Mouse (Mus musculus): Measurements from ENCODE around the gene Plxnd1. TPM values are rescaled to one million over a fixed set of nuclear protein-coding genes. Genes with fewer than 3 reads are reported as not detected.

The Plxnd1 gene
- total RNA-seq, 2 experiments from 2014 or later, result 65.6 to 80.3 TPM

DNA sequence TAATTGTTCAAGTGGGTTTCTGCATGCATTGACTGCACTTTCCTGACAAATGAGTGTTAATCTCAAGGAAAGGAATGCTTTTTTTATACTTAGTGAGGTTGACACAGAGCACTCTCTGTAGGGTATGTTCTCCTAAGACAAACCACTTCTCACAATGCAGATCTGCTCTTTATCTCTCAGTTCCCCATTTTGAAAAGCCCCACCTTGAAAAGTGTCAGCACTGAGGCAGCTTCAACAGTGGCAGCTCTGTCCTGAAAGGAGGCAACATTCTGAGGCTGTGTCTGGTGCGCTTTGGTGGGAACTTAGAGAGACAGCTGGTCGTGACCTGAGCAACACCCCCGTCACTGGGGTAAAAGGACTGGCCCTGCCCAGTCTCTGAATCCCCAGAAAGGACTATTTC lies 85.8 kb downstream of the Plxnd1 start:
- DNase-seq, result no peak
- intact Hi-C loops (cut with DNase I; ENCODE audit: low total_unique reads), result no loop called here

DNA sequence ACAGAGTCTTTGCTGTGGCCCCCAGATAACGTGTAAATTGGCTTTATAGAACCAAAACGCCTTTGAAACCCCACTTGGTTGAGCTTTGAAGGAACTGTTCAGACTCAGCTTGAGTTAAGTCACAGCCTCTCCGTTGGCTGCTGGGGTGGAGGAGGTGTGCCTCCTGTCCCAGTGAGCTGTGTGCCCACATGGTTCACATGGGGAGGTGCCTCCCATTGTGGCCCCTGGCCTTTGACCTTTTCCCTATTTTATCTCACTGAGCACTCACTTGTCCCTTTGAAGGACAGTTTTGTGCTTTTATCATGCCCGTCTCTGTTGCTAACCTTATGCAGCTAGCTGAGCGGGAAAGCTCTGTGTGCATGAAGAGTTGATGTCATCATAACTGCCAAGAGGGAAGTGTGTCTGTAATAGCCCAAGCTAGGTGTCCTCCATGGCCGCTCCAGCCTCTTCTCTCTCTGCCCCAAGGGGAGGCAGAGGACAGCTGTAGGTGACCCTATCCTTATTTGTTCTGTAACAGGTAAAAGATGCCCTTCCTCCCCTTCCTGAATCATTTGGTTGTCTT lies 86.3 kb downstream of the Plxnd1 start:
- intact Hi-C loops (cut with DNase I; ENCODE audit: low total_unique reads), result no loop called here
- no peak for DNase-seq

DNA sequence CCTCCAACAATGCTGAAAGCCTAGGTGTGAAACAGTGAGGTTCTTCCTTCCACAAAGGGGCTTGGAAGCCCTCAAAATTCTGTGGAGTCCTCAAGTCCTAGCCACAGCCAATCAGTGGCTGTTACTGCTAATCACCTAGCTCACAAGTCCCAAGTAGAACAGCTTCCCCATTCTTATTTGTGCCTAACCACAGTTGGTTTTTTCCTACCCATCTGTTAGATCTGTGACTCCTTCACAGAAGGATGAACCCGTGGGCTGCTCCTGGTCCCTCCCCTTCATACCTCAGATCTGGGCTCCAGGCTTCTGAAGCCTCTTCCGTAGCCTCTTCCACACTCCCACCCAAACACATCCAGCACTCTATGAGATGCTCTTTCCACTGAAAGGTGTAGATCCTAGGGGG lies 87.9 kb downstream of the Plxnd1 start:
- DNase-seq, result no peak
- intact Hi-C loops (cut with DNase I; ENCODE audit: low total_unique reads), result no loop called here

DNA sequence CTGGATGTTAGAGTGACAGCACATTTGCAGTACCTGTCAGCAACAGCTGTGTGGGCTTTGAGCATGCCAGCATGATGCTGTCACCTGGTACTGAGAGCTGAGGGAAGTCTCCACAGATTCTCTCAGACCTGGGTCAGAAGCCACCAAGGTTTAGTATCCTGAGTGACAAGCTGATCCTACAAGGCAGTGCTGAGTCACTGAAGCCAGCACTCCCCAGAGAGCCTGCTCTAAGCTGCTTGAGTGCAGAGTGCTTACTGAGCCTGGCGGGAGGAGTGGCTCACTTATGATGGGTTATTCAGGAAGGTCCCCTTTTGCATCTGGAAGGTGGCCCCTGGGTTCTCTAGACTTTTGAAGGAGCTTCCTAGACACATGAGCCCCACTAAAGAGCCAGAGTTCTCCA lies 88.3 kb downstream of the Plxnd1 start:
- intact Hi-C loops (cut with DNase I; ENCODE audit: low total_unique reads), result no loop called here
- DNase-seq, result no peak

DNA sequence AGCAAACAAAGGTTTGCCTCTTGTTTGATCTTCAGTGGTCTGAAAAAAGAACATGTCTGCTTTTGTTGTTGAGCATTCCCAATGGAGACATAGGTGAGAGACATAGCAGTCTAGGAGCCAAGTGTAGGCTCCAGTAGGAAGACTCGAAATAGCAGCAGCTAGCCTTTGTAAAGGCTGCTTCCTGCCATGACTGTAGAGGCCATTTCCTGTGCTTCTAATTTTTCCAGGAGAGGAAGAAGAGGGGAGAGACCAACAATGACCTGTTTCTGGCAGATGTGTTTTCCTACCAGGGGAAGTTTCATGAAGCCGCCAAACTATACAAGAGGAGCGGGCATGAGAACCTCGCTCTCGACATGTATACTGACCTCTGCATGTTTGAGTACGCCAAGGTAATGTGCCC lies 89.2 kb downstream of the Plxnd1 start:
- intact Hi-C loops (cut with DNase I; ENCODE audit: low total_unique reads), result no loop called here
- DNase-seq, result no peak

Other genes starting within 250 kb of the Plxnd1 start
- gene Tmem40, start 232.6 kb downstream of the Plxnd1 start, total RNA-seq (2021), result under 1 TPM; 0.33 to 0.80 TPM
- gene Cand2, start 220.5 kb downstream of the Plxnd1 start, total RNA-seq (2021), result 10 to 100 TPM; 68.1 to 86.4 TPM
- 100 to 1,000 TPM; 847 to 987 TPM for gene Rpl32, start 186.3 kb downstream of the Plxnd1 start, total RNA-seq (2021)
- gene Efcab12, start 156.6 kb downstream of the Plxnd1 start, total RNA-seq (2021), result under 1 TPM; 0.08 to 0.18 TPM
- gene Mbd4, start 141.6 kb downstream of the Plxnd1 start, total RNA-seq (2021), result 1 to 10 TPM; 1.4 to 2.2 TPM
- gene Ift122, start 141.5 kb downstream of the Plxnd1 start, total RNA-seq (2021), result 10 to 100 TPM; 11.0 to 19.0 TPM
- under 1 TPM; 0.14 to 0.22 TPM for gene Rho, start 63.3 kb downstream of the Plxnd1 start, total RNA-seq (2021)
- not detected for gene H1foo, start 50.1 kb downstream of the Plxnd1 start, total RNA-seq (2021)
- 10 to 100 TPM; 26.8 to 37.0 TPM for gene Tmcc1, start 198.5 kb upstream of the Plxnd1 start, total RNA-seq (2021)
- gene Washc2, start 213.0 kb upstream of the Plxnd1 start, total RNA-seq (2021), result 10 to 100 TPM; 22.2 to 22.4 TPM